Mouse (Mus musculus): Measurements from ENCODE around the gene Lrmda. TPM values are rescaled to one million over a fixed set of nuclear protein-coding genes. Genes with fewer than 3 reads are reported as not detected.

The Lrmda gene
- polyA plus RNA-seq, 1 experiment from 2014 or later: 0.80 TPM

GRCm38 (mm10) chr14:22810531-22810930, 791.0 kb downstream of the Lrmda start:
- 74% methylated on average over 1 of the region's 1 CpGs for WGBS
- no peak overlapping the region for H3K4me2 ChIP-seq (ENCODE audit: low read length)
- no peaks in the 10 kb centered on the region for H3K9me3 ChIP-seq (ENCODE audit: control insufficient read depth, low read length)
- H3K4me3 ChIP-seq (ENCODE audit: low read length): no peak overlapping the region
- ATAC-seq: no peak
- peaks cover 9% of the 10 kb centered on the region for H3K4me1 ChIP-seq (ENCODE audit: control insufficient read depth, insufficient read depth, low read depth, low read length)
- no peaks in the 10 kb centered on the region for H3K36me3 ChIP-seq (ENCODE audit: control insufficient read depth, insufficient read depth, low read length)
- no peak overlapping the region for H3K27ac ChIP-seq (ENCODE audit: low read depth, low read length)
- peaks cover 3% of the 10 kb centered on the region; the same call in 1 of the 2 replicates for H3K27me3 ChIP-seq (replicated peaks; ENCODE audit: control insufficient read depth, insufficient read depth, low read length)
- no peak overlapping the region for H3K9ac ChIP-seq (ENCODE audit: low read depth, low read length)

DNA sequence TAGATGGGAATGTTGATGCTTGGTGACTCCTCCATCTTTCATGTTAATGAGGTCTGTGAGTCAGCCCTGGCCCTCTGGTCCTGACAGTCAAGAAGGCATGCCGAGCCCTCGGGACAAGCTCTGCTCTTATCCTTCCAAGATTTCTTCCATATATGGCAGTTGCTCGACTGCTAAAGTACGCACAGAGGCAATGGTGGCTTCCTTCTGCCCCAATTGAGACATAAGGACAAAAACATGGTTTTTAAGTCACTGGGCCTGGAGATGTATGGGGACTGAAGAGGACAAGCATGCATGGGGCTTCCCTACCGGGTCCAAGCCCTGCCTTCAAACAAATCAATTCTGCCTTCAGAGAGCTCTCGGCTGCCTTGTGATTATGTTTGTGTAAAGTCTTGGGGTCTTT, 793.3 kb downstream of the Lrmda start:
- H3K4me1 ChIP-seq (ENCODE audit: control insufficient read depth, insufficient read depth, low read depth, low read length): peaks cover 5% of the 10 kb centered on the region; the same call in 1 of the 2 replicates
- 40% methylated on average over 6 of the region's 6 CpGs for WGBS
- no peak overlapping the region for H3K27ac ChIP-seq (ENCODE audit: low read depth, low read length)
- 0 out of 2 replicates have a peak, but pooled peaks cover 3% of the 10 kb centered on the region for H3K27me3 ChIP-seq (replicated peaks; ENCODE audit: control insufficient read depth, insufficient read depth, low read length)
- no peaks in the 10 kb centered on the region for H3K36me3 ChIP-seq (ENCODE audit: control insufficient read depth, insufficient read depth, low read length)
- no peak for ATAC-seq
- no peaks in the 10 kb centered on the region for H3K9me3 ChIP-seq (ENCODE audit: control insufficient read depth, low read length)
- no peak overlapping the region for H3K4me3 ChIP-seq (ENCODE audit: low read length)
- no peak overlapping the region for H3K4me2 ChIP-seq (ENCODE audit: low read length)
- H3K9ac ChIP-seq (ENCODE audit: low read depth, low read length): no peak overlapping the region

GRCm38 (mm10) chr14:22813389-22813788, 793.9 kb downstream of the Lrmda start:
- Histone ChIP-seq H3K4me1 (ENCODE audit: control insufficient read depth, insufficient read depth, low read depth, low read length) (0 out of 2 replicates have a peak, but pooled peaks cover 2% of the 10 kb centered on the region), H3K9me3 (ENCODE audit: control insufficient read depth, low read length) (no peaks in the 10 kb centered on the region), H3K36me3 (ENCODE audit: control insufficient read depth, insufficient read depth, low read length) (no peaks in the 10 kb centered on the region), H3K4me2 (ENCODE audit: low read length) (no peak overlapping the region), H3K9ac (ENCODE audit: low read depth, low read length) (no peak overlapping the region), H3K27me3 (replicated peaks; ENCODE audit: control insufficient read depth, insufficient read depth, low read length) (0 out of 2 replicates have a peak, but pooled peaks cover 3% of the 10 kb centered on the region), H3K4me3 (ENCODE audit: low read length) (no peak overlapping the region), H3K27ac (ENCODE audit: low read depth, low read length) (no peak overlapping the region)
- ATAC-seq: no peak
- WGBS: 18% methylated on average over 7 of the region's 7 CpGs

- Histone ChIP-seq H3K4me2 (ENCODE audit: low read length) (no peak overlapping the region), H3K27me3 (replicated peaks; ENCODE audit: control insufficient read depth, insufficient read depth, low read length) (no peaks in the 10 kb centered on the region), H3K9me3 (ENCODE audit: control insufficient read depth, low read length) (no peaks in the 10 kb centered on the region), H3K4me1 (ENCODE audit: control insufficient read depth, insufficient read depth, low read depth, low read length) (0 out of 2 replicates have a peak, but pooled peaks cover 2% of the 10 kb centered on the region), H3K9ac (ENCODE audit: low read depth, low read length) (no peak overlapping the region), H3K4me3 (ENCODE audit: low read length) (no peak overlapping the region), H3K36me3 (ENCODE audit: control insufficient read depth, insufficient read depth, low read length) (no peaks in the 10 kb centered on the region), H3K27ac (ENCODE audit: low read depth, low read length) (no peak overlapping the region)
- ATAC-seq: no peak
- 48% methylated on average over 9 of the region's 9 CpGs for WGBS
Observed at GRCm38 (mm10) chr14:22814811-22815345, 795.4 kb downstream of the Lrmda start.

GRCm38 (mm10) chr14:22817346-22818201, 798.1 kb downstream of the Lrmda start:
- 72% methylated on average over 6 of the region's 6 CpGs for WGBS

GRCm38 (mm10) chr14:22818202-22818530, 798.7 kb downstream of the Lrmda start:
- H3K27ac ChIP-seq (ENCODE audit: low read depth, low read length): no peak overlapping the region
- H3K9ac ChIP-seq (ENCODE audit: low read depth, low read length): no peak overlapping the region
- H3K27me3 ChIP-seq (replicated peaks; ENCODE audit: control insufficient read depth, insufficient read depth, low read length): no peaks in the 10 kb centered on the region
- no peak overlapping the region for H3K4me3 ChIP-seq (ENCODE audit: low read length)
- H3K36me3 ChIP-seq (ENCODE audit: control insufficient read depth, insufficient read depth, low read length): no peaks in the 10 kb centered on the region
- H3K4me2 ChIP-seq (ENCODE audit: low read length): no peak overlapping the region
- ATAC-seq: no peak
- WGBS: 66% methylated on average over 3 of the region's 3 CpGs
- no peaks in the 10 kb centered on the region for H3K9me3 ChIP-seq (ENCODE audit: control insufficient read depth, low read length)
- 0 out of 2 replicates have a peak, but pooled peaks cover 2% of the 10 kb centered on the region for H3K4me1 ChIP-seq (ENCODE audit: control insufficient read depth, insufficient read depth, low read depth, low read length)

More at GRCm38 (mm10) chr14:22817346-22818201, 798.1 kb downstream of the Lrmda start:
- no peak for ATAC-seq
- Histone ChIP-seq H3K4me1 (ENCODE audit: control insufficient read depth, insufficient read depth, low read depth, low read length) (0 out of 2 replicates have a peak, but pooled peaks cover 2% of the 10 kb centered on the region), H3K9me3 (ENCODE audit: control insufficient read depth, low read length) (no peaks in the 10 kb centered on the region), H3K27me3 (replicated peaks; ENCODE audit: control insufficient read depth, insufficient read depth, low read length) (no peaks in the 10 kb centered on the region), H3K36me3 (ENCODE audit: control insufficient read depth, insufficient read depth, low read length) (no peaks in the 10 kb centered on the region), H3K27ac (ENCODE audit: low read depth, low read length) (no peak overlapping the region), H3K4me2 (ENCODE audit: low read length) (no peak overlapping the region), H3K4me3 (ENCODE audit: low read length) (no peak overlapping the region), H3K9ac (ENCODE audit: low read depth, low read length) (no peak overlapping the region)

- Histone ChIP-seq H3K4me1 (ENCODE audit: control insufficient read depth, insufficient read depth, low read depth, low read length) (no peaks in the 10 kb centered on the region), H3K27me3 (replicated peaks; ENCODE audit: control insufficient read depth, insufficient read depth, low read length) (no peaks in the 10 kb centered on the region), H3K4me3 (ENCODE audit: low read length) (no peak overlapping the region), H3K27ac (ENCODE audit: low read depth, low read length) (no peak overlapping the region), H3K9me3 (ENCODE audit: control insufficient read depth, low read length) (no peaks in the 10 kb centered on the region), H3K9ac (ENCODE audit: low read depth, low read length) (no peak overlapping the region), H3K4me2 (ENCODE audit: low read length) (no peak overlapping the region), H3K36me3 (ENCODE audit: control insufficient read depth, insufficient read depth, low read length) (no peaks in the 10 kb centered on the region)
- WGBS: 72% methylated on average over 3 of the region's 3 CpGs
- ATAC-seq: no peak
Observed at GRCm38 (mm10) chr14:22822942-22823341, 803.4 kb downstream of the Lrmda start.

DNA sequence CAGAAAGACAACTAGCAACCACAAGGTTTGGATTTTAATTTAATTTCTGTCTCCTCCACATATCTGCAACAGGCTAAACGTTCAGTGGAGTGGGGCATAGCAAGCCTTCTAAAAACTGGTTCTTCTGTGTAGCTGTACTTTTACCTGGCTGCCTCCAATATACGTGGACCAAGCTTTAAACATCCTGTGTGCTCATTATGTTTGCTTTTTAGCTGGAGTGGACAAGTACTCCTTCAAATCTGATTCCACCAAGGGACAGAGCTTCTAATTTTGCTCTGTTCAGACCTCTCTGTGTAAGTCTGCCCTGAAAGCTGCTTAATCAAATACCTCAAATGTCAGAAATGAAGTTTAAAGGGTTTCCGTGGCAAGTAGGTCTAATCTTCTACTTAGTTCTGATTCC, 807.3 kb downstream of the Lrmda start:
- WGBS: 82% methylated on average over 3 of the region's 3 CpGs
- Histone ChIP-seq H3K36me3 (ENCODE audit: control insufficient read depth, insufficient read depth, low read length) (no peaks in the 10 kb centered on the region), H3K4me3 (ENCODE audit: low read length) (no peak overlapping the region), H3K4me1 (ENCODE audit: control insufficient read depth, insufficient read depth, low read depth, low read length) (no peaks in the 10 kb centered on the region), H3K27me3 (replicated peaks; ENCODE audit: control insufficient read depth, insufficient read depth, low read length) (no peaks in the 10 kb centered on the region), H3K4me2 (ENCODE audit: low read length) (no peak overlapping the region), H3K9ac (ENCODE audit: low read depth, low read length) (no peak overlapping the region), H3K27ac (ENCODE audit: low read depth, low read length) (no peak overlapping the region), H3K9me3 (ENCODE audit: control insufficient read depth, low read length) (no peaks in the 10 kb centered on the region)
- ATAC-seq: no peak

DNA sequence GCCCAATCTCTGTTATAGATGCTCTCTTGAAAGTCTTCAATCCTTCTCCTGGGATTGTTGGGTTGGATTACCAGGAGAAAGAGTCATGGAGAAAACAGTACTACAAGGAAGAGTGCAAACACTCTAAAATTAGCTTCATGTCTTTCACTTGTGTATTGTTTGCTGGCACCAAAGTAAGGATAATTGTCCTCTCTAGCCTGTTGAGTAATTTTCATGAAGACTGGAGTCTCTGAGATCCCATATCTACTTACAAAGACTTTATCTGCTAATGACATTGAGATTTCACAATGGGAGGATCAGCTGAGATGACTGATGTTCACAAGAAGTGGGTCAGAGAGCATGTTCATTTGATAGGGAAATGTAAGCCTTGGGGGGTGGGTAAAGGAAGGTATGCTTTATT, 817.5 kb downstream of the Lrmda start:
- Histone ChIP-seq H3K36me3 (ENCODE audit: control insufficient read depth, insufficient read depth, low read length) (no peaks in the 10 kb centered on the region), H3K4me3 (ENCODE audit: low read length) (no peak overlapping the region), H3K4me1 (ENCODE audit: control insufficient read depth, insufficient read depth, low read depth, low read length) (no peaks in the 10 kb centered on the region), H3K27ac (ENCODE audit: low read depth, low read length) (no peak overlapping the region), H3K9me3 (ENCODE audit: control insufficient read depth, low read length) (no peaks in the 10 kb centered on the region), H3K27me3 (replicated peaks; ENCODE audit: control insufficient read depth, insufficient read depth, low read length) (no peaks in the 10 kb centered on the region), H3K9ac (ENCODE audit: low read depth, low read length) (no peak overlapping the region), H3K4me2 (ENCODE audit: low read length) (no peak overlapping the region)
- ATAC-seq: no peak
